Mouse (Mus musculus) heart, postnatal 0 days (tissue): Measurements from ENCODE around the gene Dab1.

Experiments
- CTCF ChIP-seq: IDR thresholded peaks from 2 replicates; pipeline ENCODE4 v1.5.1; 2016; ENCODE audit warnings: antibody characterized with exemption, control low read depth, low read depth
- EP300 ChIP-seq: IDR thresholded peaks from 2 replicates; pipeline ENCODE4 v1.6.1; 2016; ENCODE audit warnings: antibody characterized with exemption, low read depth

DNA sequence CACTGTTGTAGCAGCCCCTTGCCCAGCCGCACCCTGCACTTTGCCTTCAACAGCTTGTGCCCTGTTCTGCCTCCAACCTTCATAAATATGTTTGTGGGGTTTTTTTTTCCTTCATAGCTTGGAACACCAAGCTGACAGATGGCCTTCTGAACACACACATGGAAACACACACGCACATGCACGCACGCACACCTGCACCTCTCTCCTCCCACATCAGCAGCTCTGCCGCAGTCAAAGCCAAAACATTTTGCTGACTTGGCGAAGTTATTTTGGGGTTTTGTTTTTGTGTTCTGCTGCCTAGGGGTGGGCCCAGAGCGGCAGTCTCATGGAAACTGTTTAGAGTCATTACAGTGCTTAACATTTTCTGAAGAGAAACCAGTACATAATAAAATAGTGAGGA, 1071.9 kb downstream of the Dab1 start:
- TF ChIP-seq CTCF (no peak), EP300 (no peak)
